Mouse (Mus musculus) midbrain, embryonic 16.5 days (tissue): ENCODE data around the gene H2al1h. TPM values are rescaled to one million over a fixed set of nuclear protein-coding genes. Genes with fewer than 3 reads are reported as not detected.
"Not testable (repeated sequence)": the region's sequence is repeated elsewhere in the genome, so short reads cannot be mapped to it uniquely, and the experiment has no call there.

ENCODE experiments used
- ATAC-seq: fragments of 200-750 bp; cut with Nextera tagmentation; 2 replicates; pipeline ENCODE4 v1.8.0; 2017; ENCODE audit warnings: moderate TSS enrichment
- H3K27ac ChIP-seq: fragments of 300-500 bp; sonication (generic); 2 replicates; pipeline ENCODE4 v1.5.1; 2014; ENCODE audit warnings: mild to moderate bottlenecking, low read length, mixed read lengths
- H3K27me3 ChIP-seq: fragments of 300-500 bp; sonication (generic); 2 replicates; pipeline ENCODE4 v1.6.1; 2014; ENCODE audit warnings: low read depth, low read length, mixed read lengths; ENCODE audit not compliant: control insufficient read depth, insufficient read depth
- H3K36me3 ChIP-seq: fragments of 300-500 bp; sonication (generic); 2 replicates; pipeline ENCODE4 v1.6.1; 2014; ENCODE audit warnings: mild to moderate bottlenecking, low read length, moderate library complexity, mixed read lengths; ENCODE audit not compliant: control insufficient read depth, insufficient read depth
- H3K4me1 ChIP-seq: fragments of 300-500 bp; sonication (generic); 2 replicates; pipeline ENCODE4 v1.6.1; 2014; ENCODE audit warnings: mild to moderate bottlenecking, low read length, mixed read lengths; ENCODE audit not compliant: control insufficient read depth, insufficient read depth
- H3K4me2 ChIP-seq: fragments of 300-500 bp; sonication (generic); 2 replicates; pipeline ENCODE4 v1.6.1; 2014; ENCODE audit warnings: mild to moderate bottlenecking, low read length, mixed read lengths
- H3K4me3 ChIP-seq: fragments of 300-500 bp; sonication (generic); 2 replicates; pipeline ENCODE4 v1.5.1; 2014; ENCODE audit warnings: low read depth, mild to moderate bottlenecking, low read length, moderate library complexity, mixed read lengths
- H3K9ac ChIP-seq: fragments of 300-500 bp; sonication (generic); 2 replicates; pipeline ENCODE4 v1.6.1; 2014; ENCODE audit warnings: low read depth, low read length, mixed read lengths
- H3K9me3 ChIP-seq: fragments of 300-500 bp; sonication (generic); replicated peaks from 2 replicates; pipeline ENCODE4 v1.6.1; 2014; ENCODE audit warnings: mild to moderate bottlenecking, low read length, mixed read lengths; ENCODE audit not compliant: control insufficient read depth, poor library complexity, severe bottlenecking
- WGBS: fragments of 180-500 bp; shearing (Covaris S2); extraction: QIAGEN DNeasy Blood & Tissue Kit; methylation state at CpG from one replicate; pipeline ENCODE4 v1.1.7; 2014; 5-methylcytosine and 5-hydroxymethylcytosine counted together
- polyA plus RNA-seq: library from polyadenylated mRNA; unstranded; fragments of >200 nt; fragmentation: Nextera tagmentation; extraction: Ambion mirVana; gene quantifications from 2 replicates; pipeline ENCODE4 v1.2.1, GENCODE M21; 2015

Gene H2al1h
- polyA plus RNA-seq, result not detected in 2 replicates

DNA sequence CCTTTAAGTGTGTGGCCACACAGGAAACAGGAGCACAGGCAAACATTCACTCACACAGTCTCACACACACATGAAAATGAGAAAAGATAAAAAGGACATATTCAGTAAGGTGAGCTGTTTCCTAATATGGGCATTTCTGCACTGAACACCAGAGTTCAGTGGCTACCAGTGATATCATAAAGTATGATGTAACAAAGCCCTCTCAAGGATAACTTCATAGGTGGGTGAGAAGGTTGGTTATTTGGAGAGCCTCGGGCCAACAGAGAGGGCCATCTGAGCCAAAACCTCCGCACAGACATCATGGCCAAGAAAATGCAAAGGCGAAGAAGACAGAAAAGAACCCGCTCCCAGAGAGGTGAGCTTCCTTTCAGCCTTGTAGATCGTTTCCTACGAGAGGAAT lies at the start of gene H2al1h:
H2al1h (plus strand) TSS at position 301 of the 400 bp plus-strand sequence.
- H3K27me3 ChIP-seq, H3K9me3 ChIP-seq, H3K4me3 ChIP-seq, ATAC-seq, H3K27ac ChIP-seq, H3K4me1 ChIP-seq, H3K36me3 ChIP-seq, H3K4me2 ChIP-seq, H3K9ac ChIP-seq: not testable (repeated sequence)
- no CpG with 5 or more reads among the region's 6 CpGs for WGBS

DNA sequence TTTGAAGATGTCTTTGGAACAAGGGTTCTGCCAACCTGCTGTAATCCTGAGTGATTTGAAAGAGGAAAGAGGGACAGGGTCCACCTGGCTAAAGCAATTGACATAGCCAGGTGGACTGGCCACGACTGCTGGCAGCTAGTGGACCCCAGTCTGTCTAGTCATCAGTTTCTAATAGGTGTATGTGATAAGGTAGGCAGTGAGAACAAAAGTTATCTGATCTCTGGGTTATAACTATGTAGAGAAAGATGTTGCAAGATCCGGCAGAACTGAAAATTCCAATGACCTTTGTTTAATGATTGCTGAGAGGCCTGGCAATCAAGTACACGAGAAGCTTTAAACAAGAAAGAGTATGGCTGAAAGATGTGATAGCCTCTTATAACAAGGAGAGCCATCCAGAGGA lies 48.1 kb upstream of the H2al1h start:
- ATAC-seq, result no peak
- Histone ChIP-seq H3K4me3 (no peak overlapping the region), H3K36me3 (no peaks in the 10 kb centered on the region), H3K9me3 (no peaks in the 10 kb centered on the region), H3K9ac (no peak overlapping the region), H3K27ac (no peak overlapping the region), H3K4me1 (no peaks in the 10 kb centered on the region), H3K27me3 (no peaks in the 10 kb centered on the region), H3K4me2 (no peak overlapping the region)
- WGBS, result 77% methylated on average over 3 of the region's 3 CpGs

DNA sequence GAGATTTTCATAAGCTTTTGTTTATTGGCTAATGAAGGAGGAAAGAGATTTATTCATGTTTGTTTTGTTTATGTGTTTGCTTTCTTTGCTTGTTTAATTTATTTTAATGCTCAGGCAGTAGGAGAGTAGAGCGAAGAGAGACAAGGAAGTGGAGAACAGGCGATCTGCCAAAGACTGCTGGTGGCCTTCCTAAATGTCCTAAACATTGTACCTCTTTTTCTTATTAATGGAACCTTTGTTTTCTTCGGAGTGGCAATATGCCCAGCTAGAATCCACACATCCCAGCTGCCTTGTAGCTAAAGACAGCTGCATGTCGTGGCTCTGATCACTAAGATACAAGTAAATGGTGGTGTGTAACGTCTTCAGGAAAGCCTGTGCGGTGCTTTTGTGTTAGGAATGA lies 44.2 kb upstream of the H2al1h start:
- H3K9me3 ChIP-seq, result no peaks in the 10 kb centered on the region
- WGBS, result 79% methylated on average over 6 of the region's 6 CpGs
- ATAC-seq, result no peak
- H3K4me3 ChIP-seq, result no peak overlapping the region
- no peaks in the 10 kb centered on the region for H3K27me3 ChIP-seq
- H3K9ac ChIP-seq, result no peak overlapping the region
- H3K4me1 ChIP-seq, result no peaks in the 10 kb centered on the region
- H3K4me2 ChIP-seq, result no peak overlapping the region
- no peak overlapping the region for H3K27ac ChIP-seq
- H3K36me3 ChIP-seq, result no peaks in the 10 kb centered on the region

DNA sequence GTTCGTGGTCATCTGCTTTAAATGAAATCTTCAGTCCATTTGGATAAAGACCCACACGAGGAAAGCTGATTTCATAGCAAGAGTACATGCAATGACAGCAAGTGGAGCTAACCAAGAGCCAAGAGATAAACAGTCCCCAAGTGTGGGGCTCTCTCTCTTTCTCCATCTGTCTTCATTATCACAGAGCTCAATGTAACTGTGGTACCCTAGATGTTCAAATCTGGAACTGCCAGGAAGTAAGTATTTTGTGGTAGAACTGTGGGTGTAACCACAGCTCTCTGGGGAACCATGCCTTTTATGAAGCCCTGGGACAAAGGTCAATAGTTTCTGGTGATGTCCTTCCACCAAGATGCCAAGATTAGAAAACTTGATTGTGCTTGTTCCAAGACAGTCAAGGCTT lies 40.6 kb upstream of the H2al1h start:
- H3K4me3 ChIP-seq, result no peak overlapping the region
- WGBS, result 82% methylated on average over 2 of the region's 2 CpGs
- H3K4me2 ChIP-seq, result no peak overlapping the region
- no peaks in the 10 kb centered on the region for H3K36me3 ChIP-seq
- H3K4me1 ChIP-seq, result no peaks in the 10 kb centered on the region
- H3K27ac ChIP-seq, result no peak overlapping the region
- no peak overlapping the region for H3K9ac ChIP-seq
- ATAC-seq, result no peak
- H3K9me3 ChIP-seq, result no peaks in the 10 kb centered on the region
- H3K27me3 ChIP-seq, result no peaks in the 10 kb centered on the region

DNA sequence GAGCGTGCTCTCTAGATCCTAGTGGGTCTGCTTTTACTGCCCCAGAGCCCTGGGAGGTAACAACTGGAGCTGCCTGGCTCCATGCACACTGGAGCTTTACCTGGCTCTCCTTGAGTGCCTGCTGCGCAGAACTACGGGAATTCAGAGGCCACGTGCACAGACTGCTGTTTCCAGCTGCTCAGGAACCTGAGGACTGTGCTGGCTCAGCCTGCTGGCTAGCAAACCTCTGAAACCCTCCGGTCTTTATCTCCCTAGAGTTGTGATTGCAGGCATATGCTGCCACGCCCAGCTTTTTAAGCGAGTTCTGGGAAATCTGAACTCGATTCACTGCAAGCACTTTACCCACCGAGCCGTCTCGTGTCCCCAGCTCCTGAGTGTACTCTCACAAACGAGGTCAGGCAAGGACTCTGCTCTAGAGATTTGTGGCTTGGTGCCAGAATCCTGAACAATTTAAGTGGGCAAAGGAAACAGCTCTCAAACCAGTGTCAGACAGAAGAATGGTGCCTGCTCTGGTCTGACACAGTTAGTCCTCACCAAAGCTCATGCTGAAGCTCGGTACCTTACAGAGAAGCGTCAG lies 32.9 kb upstream of the H2al1h start:
- H3K9ac ChIP-seq, result no peak overlapping the region

DNA sequence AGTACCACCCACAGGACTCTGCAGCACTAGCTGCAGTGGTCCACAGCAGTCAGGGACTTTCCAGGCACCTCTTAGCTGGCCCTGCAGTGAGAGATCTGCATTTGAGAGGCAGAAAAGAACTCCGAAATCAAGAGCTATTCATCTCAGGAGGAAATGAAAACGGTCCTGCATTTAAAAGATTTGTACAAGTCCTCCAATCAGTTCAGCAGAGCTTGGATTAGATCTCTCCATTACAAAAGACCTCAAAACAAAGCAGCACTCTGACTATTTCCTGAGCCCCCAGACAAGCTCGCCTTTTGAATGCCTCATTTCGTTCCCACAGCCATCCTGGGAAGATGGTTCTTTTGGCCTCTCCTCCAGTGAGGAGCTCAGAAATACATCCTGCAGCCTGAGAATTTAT lies 32.0 kb upstream of the H2al1h start:
- no peak overlapping the region for H3K27ac ChIP-seq
- H3K4me1 ChIP-seq, result no peaks in the 10 kb centered on the region
- no peaks in the 10 kb centered on the region for H3K9me3 ChIP-seq
- 44% methylated on average over 4 of the region's 4 CpGs for WGBS
- no peak overlapping the region for H3K9ac ChIP-seq
- no peaks in the 10 kb centered on the region for H3K36me3 ChIP-seq
- no peak for ATAC-seq
- H3K4me3 ChIP-seq, result no peak overlapping the region
- H3K27me3 ChIP-seq, result no peaks in the 10 kb centered on the region
- no peak overlapping the region for H3K4me2 ChIP-seq

More for the DNA sequence above, 32.9 kb upstream of the H2al1h start:
- H3K36me3 ChIP-seq, result no peaks in the 10 kb centered on the region
- ATAC-seq, result no peak
- WGBS, result 70% methylated on average over 14 of the region's 14 CpGs
- H3K4me1 ChIP-seq, result no peaks in the 10 kb centered on the region
- H3K4me2 ChIP-seq, result no peak overlapping the region
- H3K4me3 ChIP-seq, result no peak overlapping the region
- no peaks in the 10 kb centered on the region for H3K27me3 ChIP-seq
- no peaks in the 10 kb centered on the region for H3K9me3 ChIP-seq
- H3K27ac ChIP-seq, result no peak overlapping the region

DNA sequence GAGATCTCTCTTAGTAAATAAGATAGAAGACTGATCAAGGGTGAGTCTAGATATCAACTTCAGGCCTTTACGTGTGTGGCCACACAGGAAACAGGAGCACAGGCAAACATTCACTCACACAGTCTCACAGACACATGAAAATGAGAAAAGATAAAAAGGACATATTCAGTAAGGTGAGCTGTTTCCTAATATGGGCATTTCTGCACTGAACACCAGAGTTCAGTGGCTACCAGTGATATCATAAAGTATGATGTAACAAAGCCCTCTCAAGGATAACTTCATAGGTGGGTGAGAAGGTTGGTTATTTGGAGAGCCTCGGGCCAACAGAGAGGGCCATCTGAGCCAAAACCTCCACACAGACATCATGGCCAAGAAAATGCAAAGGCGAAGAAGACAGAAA lies 22.3 kb upstream of the H2al1h start, which contains the start of gene H2al1a:
H2al1a (plus strand) TSS at position 301 of the 400 bp plus-strand sequence.
- H3K9ac ChIP-seq, H3K27ac ChIP-seq: not testable (repeated sequence)
- no CpG with 5 or more reads among the region's 3 CpGs for WGBS

DNA sequence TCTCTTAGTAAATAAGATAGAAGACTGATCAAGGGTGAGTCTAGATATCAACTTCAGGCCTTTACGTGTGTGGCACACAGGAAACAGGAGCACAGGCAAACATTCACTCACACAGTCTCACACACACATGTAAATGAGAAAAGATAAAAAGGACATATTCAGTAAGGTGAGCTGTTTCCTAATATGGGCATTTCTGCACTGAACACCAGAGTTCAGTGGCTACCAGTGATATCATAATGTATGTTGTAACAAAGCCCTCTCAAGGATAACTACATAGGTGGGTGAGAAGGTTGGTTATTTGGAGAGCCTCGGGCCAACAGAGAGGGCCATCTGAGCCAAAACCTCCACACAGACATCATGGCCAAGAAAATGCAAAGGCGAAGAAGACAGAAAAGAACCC lies 19.2 kb upstream of the H2al1h start, which contains the start of gene H2al1b:
H2al1b (plus strand) TSS at position 301 of the 400 bp plus-strand sequence.
- H3K27ac ChIP-seq, H3K9ac ChIP-seq, H3K4me3 ChIP-seq, ATAC-seq, H3K4me2 ChIP-seq, H3K27me3 ChIP-seq, H3K36me3 ChIP-seq, H3K4me1 ChIP-seq, H3K9me3 ChIP-seq: not testable (repeated sequence)
- WGBS, result 100% methylated on average over 1 of the region's 3 CpGs

More for the DNA sequence above, 22.3 kb upstream of the H2al1h start, which contains the start of gene H2al1a:
- not testable (repeated sequence) for H3K4me1 ChIP-seq, ATAC-seq, H3K4me2 ChIP-seq, H3K36me3 ChIP-seq, H3K4me3 ChIP-seq, H3K27me3 ChIP-seq, H3K9me3 ChIP-seq

DNA sequence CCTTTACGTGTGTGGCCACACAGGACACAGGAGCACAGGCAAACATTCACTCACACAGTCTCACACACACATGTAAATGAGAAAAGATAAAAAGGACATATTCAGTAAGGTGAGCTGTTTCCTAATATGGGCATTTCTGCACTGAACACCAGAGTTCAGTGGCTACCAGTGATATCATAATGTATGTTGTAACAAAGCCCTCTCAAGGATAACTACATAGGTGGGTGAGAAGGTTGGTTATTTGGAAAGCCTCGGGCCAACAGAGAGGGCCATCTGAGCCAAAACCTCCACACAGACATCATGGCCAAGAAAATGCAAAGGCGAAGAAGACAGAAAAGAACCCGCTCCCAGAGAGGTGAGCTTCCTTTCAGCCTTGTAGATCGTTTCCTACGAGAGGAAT lies 15.9 kb upstream of the H2al1h start, which contains the start of gene H2al1c:
H2al1c (plus strand) TSS at position 301 of the 400 bp plus-strand sequence.
- not testable (repeated sequence) for H3K36me3 ChIP-seq, H3K4me2 ChIP-seq, H3K9me3 ChIP-seq, H3K4me3 ChIP-seq, H3K27me3 ChIP-seq, ATAC-seq, H3K9ac ChIP-seq, H3K27ac ChIP-seq, H3K4me1 ChIP-seq
- WGBS, result 89% methylated on average over 1 of the region's 6 CpGs
